Mouse (Mus musculus): ENCODE data around the gene Klf3. TPM values are rescaled to one million over a fixed set of nuclear protein-coding genes. Genes with fewer than 3 reads are reported as not detected.

Klf3 gene
- polyA plus RNA-seq, 1 experiment from 2014 or later = 115 TPM

DNA sequence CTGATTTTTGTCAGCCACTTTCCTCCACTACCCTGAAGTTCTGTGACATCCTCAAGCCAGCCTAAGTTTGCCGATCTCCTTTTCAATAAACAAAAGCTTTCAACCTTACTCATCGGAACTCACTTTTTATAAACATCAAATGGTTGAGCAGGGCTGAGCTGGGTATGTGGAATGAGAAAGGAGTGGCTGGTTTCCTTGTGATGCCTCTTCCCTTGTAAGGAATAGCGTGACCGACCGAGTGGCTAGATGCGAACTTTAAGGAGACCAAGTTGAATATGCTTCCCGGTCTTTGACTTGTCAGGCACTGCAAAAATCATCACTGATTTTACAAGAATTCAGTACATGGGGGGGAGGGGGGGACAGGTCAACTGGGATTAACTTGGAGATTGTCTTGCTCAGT is 46.7 kb downstream of the Klf3 start:
- Histone ChIP-seq H3K4me1 (ENCODE audit: control insufficient read depth, insufficient read depth, low read length) (no peaks in the 10 kb centered on the region; the same call in 1 of the 2 replicates), H3K36me3 (ENCODE audit: control insufficient read depth, insufficient read depth, low read length) (no peaks in the 10 kb centered on the region), H3K27me3 (ENCODE audit: control insufficient read depth, insufficient read depth, low read length) (no peaks in the 10 kb centered on the region), H3K4me2 (replicated peaks; ENCODE audit: low read depth, low read length) (no peak overlapping the region), H3K9me3 (ENCODE audit: control insufficient read depth, low read depth, low read length) (peaks cover 2% of the 10 kb centered on the region; the same call in 1 of the 2 replicates), H3K27ac (ENCODE audit: low read length) (no peak overlapping the region; the same call in 1 of the 2 replicates), H3K9ac (replicated peaks; ENCODE audit: low read depth, low read length) (no peak overlapping the region), H3K4me3 (ENCODE audit: low read depth, low read length) (no peak overlapping the region)
- ATAC-seq (ENCODE audit: insufficient number of reproducible peaks, insufficient read depth, low FRiP score, low read depth) = no peak
- 36% methylated on average over 7 of the region's 7 CpGs for whole genome bisulfite sequencing

- whole genome bisulfite sequencing = 14% methylated on average over 5 of the region's 5 CpGs
- no peaks in the 10 kb centered on the region; the same call in 1 of the 2 replicates for H3K4me1 ChIP-seq (ENCODE audit: control insufficient read depth, insufficient read depth, low read length)
- H3K27ac ChIP-seq (ENCODE audit: low read length) = peak overlapping the region; percentile 34
- H3K9ac ChIP-seq (replicated peaks; ENCODE audit: low read depth, low read length) = no peak overlapping the region
- no peak overlapping the region for H3K4me3 ChIP-seq (ENCODE audit: low read depth, low read length)
- peak; percentile 78; the same call in 1 of the 2 replicates for ATAC-seq (ENCODE audit: insufficient number of reproducible peaks, insufficient read depth, low FRiP score, low read depth)
- no peaks in the 10 kb centered on the region for H3K36me3 ChIP-seq (ENCODE audit: control insufficient read depth, insufficient read depth, low read length)
- H3K9me3 ChIP-seq (ENCODE audit: control insufficient read depth, low read depth, low read length) = peaks cover 6% of the 10 kb centered on the region; the same call in 1 of the 2 replicates
- H3K4me2 ChIP-seq (replicated peaks; ENCODE audit: low read depth, low read length) = no peak overlapping the region
- H3K27me3 ChIP-seq (ENCODE audit: control insufficient read depth, insufficient read depth, low read length) = no peaks in the 10 kb centered on the region
Observed at GRCm38 (mm10) chr5:64852656-64853398, 49.6 kb downstream of the Klf3 start.

- H3K4me3 ChIP-seq (ENCODE audit: low read depth, low read length) = no peak overlapping the region
- no peak overlapping the region for H3K9ac ChIP-seq (replicated peaks; ENCODE audit: low read depth, low read length)
- H3K36me3 ChIP-seq (ENCODE audit: control insufficient read depth, insufficient read depth, low read length) = no peaks in the 10 kb centered on the region
- H3K9me3 ChIP-seq (ENCODE audit: control insufficient read depth, low read depth, low read length) = peaks cover 6% of the 10 kb centered on the region; the same call in 1 of the 2 replicates
- no peak for ATAC-seq (ENCODE audit: insufficient number of reproducible peaks, insufficient read depth, low FRiP score, low read depth)
- H3K27ac ChIP-seq (ENCODE audit: low read length) = peak overlapping the region; percentile 34
- H3K27me3 ChIP-seq (ENCODE audit: control insufficient read depth, insufficient read depth, low read length) = no peaks in the 10 kb centered on the region
- no peak overlapping the region for H3K4me2 ChIP-seq (replicated peaks; ENCODE audit: low read depth, low read length)
- 58% methylated on average over 5 of the region's 5 CpGs for WGBS
- H3K4me1 ChIP-seq (ENCODE audit: control insufficient read depth, insufficient read depth, low read length) = no peaks in the 10 kb centered on the region; the same call in 1 of the 2 replicates
Observed at GRCm38 (mm10) chr5:64853421-64853820, 50.2 kb downstream of the Klf3 start.

DNA sequence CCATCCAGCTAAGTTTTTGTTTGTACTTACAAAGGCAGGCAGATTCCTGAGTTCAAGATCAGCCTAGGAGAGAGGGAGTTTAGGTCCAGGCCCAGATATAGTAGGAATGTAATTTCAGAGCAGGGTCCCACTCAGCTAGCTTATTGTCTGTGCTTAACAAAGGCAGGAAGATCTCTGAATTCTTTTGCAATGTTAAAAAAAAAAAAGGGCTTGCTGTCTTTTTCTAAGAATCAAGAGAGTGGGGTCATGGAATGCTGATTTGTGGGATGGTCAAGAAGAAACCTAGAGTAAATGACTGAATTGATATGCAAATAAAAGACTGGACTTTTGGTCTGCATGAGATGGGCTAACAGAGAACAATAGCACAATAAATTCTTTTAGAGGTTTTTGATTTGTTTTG is 52.0 kb downstream of the Klf3 start:
- H3K9me3 ChIP-seq (ENCODE audit: control insufficient read depth, low read depth, low read length) = peaks cover 6% of the 10 kb centered on the region; the same call in 1 of the 2 replicates
- H3K4me3 ChIP-seq (ENCODE audit: low read depth, low read length) = no peak overlapping the region
- no peaks in the 10 kb centered on the region for H3K27me3 ChIP-seq (ENCODE audit: control insufficient read depth, insufficient read depth, low read length)
- ATAC-seq (ENCODE audit: insufficient number of reproducible peaks, insufficient read depth, low FRiP score, low read depth) = no peak
- H3K9ac ChIP-seq (replicated peaks; ENCODE audit: low read depth, low read length) = no peak overlapping the region
- H3K36me3 ChIP-seq (ENCODE audit: control insufficient read depth, insufficient read depth, low read length) = no peaks in the 10 kb centered on the region
- no peak overlapping the region for H3K27ac ChIP-seq (ENCODE audit: low read length)
- H3K4me1 ChIP-seq (ENCODE audit: control insufficient read depth, insufficient read depth, low read length) = peaks cover 3% of the 10 kb centered on the region; the same call in 1 of the 2 replicates
- H3K4me2 ChIP-seq (replicated peaks; ENCODE audit: low read depth, low read length) = no peak overlapping the region

DNA sequence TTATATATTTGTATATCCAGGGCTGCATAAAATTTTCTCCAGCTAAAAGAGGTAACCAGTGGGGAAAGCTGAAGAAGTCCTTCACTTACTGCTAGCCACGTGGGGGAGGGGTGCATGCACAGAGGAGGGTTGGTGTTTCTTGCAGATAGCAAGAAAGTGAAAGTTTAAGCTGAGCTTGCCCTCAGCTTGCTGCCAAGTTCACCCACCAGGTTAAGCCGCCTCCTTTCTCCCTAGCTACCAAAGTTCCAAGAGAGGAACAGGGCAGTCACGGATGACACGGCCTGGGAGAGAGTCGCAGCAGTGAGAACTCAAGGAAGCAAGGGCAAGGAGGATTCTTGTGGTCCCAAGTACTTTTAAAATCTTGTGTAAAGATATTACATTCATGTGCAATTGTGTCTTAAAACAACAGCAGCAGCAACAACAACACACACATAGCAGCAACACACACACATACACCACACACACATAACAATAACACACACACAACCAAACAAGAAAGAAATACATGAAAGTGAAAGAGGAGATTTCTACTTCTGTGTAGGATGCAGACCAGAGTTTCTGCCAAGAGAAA is 57.8 kb downstream of the Klf3 start:
- H3K27me3 ChIP-seq (ENCODE audit: control insufficient read depth, insufficient read depth, low read length) = no peaks in the 10 kb centered on the region
- H3K9me3 ChIP-seq (ENCODE audit: control insufficient read depth, low read depth, low read length) = no peaks in the 10 kb centered on the region
- ATAC-seq (ENCODE audit: insufficient number of reproducible peaks, insufficient read depth, low FRiP score, low read depth) = no peak
- H3K27ac ChIP-seq (ENCODE audit: low read length) = peak overlapping the region; percentile 98
- H3K36me3 ChIP-seq (ENCODE audit: control insufficient read depth, insufficient read depth, low read length) = no peaks in the 10 kb centered on the region
- peak overlapping the region; percentile 26 for H3K4me2 ChIP-seq (replicated peaks; ENCODE audit: low read depth, low read length)
- H3K4me1 ChIP-seq (ENCODE audit: control insufficient read depth, insufficient read depth, low read length) = peaks cover 31% of the 10 kb centered on the region
- 23% methylated on average over 5 of the region's 5 CpGs for WGBS
- no peak overlapping the region for H3K4me3 ChIP-seq (ENCODE audit: low read depth, low read length)
- 0 out of 2 replicates have a peak overlapping the region, but pooled peaks have one; percentile 7 for H3K9ac ChIP-seq (replicated peaks; ENCODE audit: low read depth, low read length)

- peak; percentile 76 for ATAC-seq (ENCODE audit: insufficient number of reproducible peaks, insufficient read depth, low FRiP score, low read depth)
- no peak overlapping the region for H3K4me3 ChIP-seq (ENCODE audit: low read depth, low read length)
- peaks cover 35% of the 10 kb centered on the region for H3K4me1 ChIP-seq (ENCODE audit: control insufficient read depth, insufficient read depth, low read length)
- H3K9me3 ChIP-seq (ENCODE audit: control insufficient read depth, low read depth, low read length) = no peaks in the 10 kb centered on the region
- H3K9ac ChIP-seq (replicated peaks; ENCODE audit: low read depth, low read length) = peak overlapping the region; percentile 7; the same call in 1 of the 2 replicates
- H3K4me2 ChIP-seq (replicated peaks; ENCODE audit: low read depth, low read length) = peak overlapping the region; percentile 26
- H3K27me3 ChIP-seq (ENCODE audit: control insufficient read depth, insufficient read depth, low read length) = no peaks in the 10 kb centered on the region
- no peaks in the 10 kb centered on the region for H3K36me3 ChIP-seq (ENCODE audit: control insufficient read depth, insufficient read depth, low read length)
- 28% methylated on average over 17 of the region's 17 CpGs for WGBS
- peak overlapping the region; percentile 98 for H3K27ac ChIP-seq (ENCODE audit: low read length)
Observed at GRCm38 (mm10) chr5:64861471-64862199, 58.4 kb downstream of the Klf3 start.

DNA sequence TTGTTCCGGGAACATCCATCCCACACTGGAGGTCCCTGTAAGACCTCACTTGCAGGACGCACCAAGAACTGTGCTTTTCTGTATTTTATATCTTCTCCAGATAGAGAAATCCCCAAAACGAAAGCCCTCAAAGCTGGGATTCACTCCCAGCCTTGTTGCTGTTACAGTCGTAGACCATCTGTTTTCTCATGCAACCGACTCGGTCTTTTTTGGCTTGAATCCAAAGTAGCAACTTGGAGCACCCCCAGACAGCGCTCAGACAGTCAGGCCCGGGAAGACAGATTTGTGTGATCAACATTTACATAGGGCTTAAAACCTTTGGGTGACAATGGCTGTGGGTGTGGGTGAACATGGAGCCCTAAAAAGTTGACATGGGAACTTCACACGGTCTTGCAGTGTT is 59.1 kb downstream of the Klf3 start:
- peak; percentile 20; the same call in 1 of the 2 replicates for ATAC-seq (ENCODE audit: insufficient number of reproducible peaks, insufficient read depth, low FRiP score, low read depth)
- WGBS = 23% methylated on average over 9 of the region's 9 CpGs
- Histone ChIP-seq H3K27ac (ENCODE audit: low read length) (peak overlapping the region; percentile 98), H3K9ac (replicated peaks; ENCODE audit: low read depth, low read length) (no peak overlapping the region), H3K4me3 (ENCODE audit: low read depth, low read length) (no peak overlapping the region), H3K27me3 (ENCODE audit: control insufficient read depth, insufficient read depth, low read length) (no peaks in the 10 kb centered on the region), H3K9me3 (ENCODE audit: control insufficient read depth, low read depth, low read length) (no peaks in the 10 kb centered on the region), H3K36me3 (ENCODE audit: control insufficient read depth, insufficient read depth, low read length) (no peaks in the 10 kb centered on the region), H3K4me2 (replicated peaks; ENCODE audit: low read depth, low read length) (peak overlapping the region; percentile 26; the same call in 1 of the 2 replicates), H3K4me1 (ENCODE audit: control insufficient read depth, insufficient read depth, low read length) (peaks cover 36% of the 10 kb centered on the region)

DNA sequence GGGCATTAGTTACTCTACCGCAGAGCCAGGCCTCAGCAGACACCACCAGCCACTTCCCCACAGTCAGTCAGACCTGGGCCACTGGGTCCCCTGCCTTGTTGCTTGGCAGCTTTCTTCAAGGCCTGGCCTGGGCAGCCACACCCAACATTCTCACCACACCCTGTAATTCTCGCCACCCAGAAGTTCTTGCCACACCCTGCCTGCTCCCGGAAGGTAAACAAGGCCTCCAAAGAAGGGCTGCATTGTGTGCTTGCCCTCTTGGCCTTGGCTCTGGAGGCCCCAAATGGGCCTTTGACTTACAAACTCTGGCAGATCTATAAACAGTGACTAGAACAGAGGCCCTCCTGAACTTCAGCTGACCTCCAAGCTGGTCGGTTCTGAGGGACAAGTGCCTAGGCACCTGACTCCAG is 61.5 kb downstream of the Klf3 start:
- Histone ChIP-seq H3K27ac (ENCODE audit: low read length) (peak overlapping the region; percentile 82), H3K4me1 (ENCODE audit: control insufficient read depth, insufficient read depth, low read length) (peaks cover 37% of the 10 kb centered on the region), H3K9me3 (ENCODE audit: control insufficient read depth, low read depth, low read length) (no peaks in the 10 kb centered on the region), H3K9ac (replicated peaks; ENCODE audit: low read depth, low read length) (no peak overlapping the region), H3K4me2 (replicated peaks; ENCODE audit: low read depth, low read length) (no peak overlapping the region), H3K36me3 (ENCODE audit: control insufficient read depth, insufficient read depth, low read length) (no peaks in the 10 kb centered on the region), H3K4me3 (ENCODE audit: low read depth, low read length) (no peak overlapping the region), H3K27me3 (ENCODE audit: control insufficient read depth, insufficient read depth, low read length) (no peaks in the 10 kb centered on the region)
- peak; percentile 79 for ATAC-seq (ENCODE audit: insufficient number of reproducible peaks, insufficient read depth, low FRiP score, low read depth)
- WGBS = 25% methylated on average over 4 of the region's 4 CpGs
